In the genomic region with DNA sequence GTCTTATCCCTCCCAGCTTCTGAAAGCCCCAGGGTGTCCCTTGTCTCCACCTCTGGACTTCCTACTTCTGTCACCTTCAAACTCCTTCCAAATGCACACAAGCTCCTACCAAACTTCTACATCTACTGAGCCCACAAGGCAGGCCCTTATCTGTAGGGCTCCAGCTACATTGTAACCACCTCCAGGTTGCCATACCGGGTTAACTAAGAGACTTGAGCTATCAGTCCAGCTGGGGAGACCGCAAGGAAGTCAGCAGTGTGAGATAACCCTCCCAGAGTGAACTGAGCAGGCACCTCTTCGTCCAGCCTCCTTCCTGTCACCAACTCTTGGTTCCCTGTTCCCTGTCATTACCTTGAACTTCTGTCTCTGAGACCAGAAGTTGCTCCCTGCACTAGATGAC, we compare ENCODE assay signal across 11 mouse cellular contexts. TPM values are rescaled to one million over a fixed set of nuclear protein-coding genes. Genes with fewer than 3 reads are reported as not detected.
DNase-seq lines count a peak whose midpoint lies in the region; ATAC-seq and TF ChIP-seq lines count a peak whose summit lies in the region.
"Had no signal": no experiment of that assay in that cellular context is flagged by ENCODE, and none has a peak within 500 bp of the region (broad histone marks: within the 10 kb centered on the region; RNA-seq: fewer than 3 reads in every experiment).

No protein-coding gene starts in this region.

- TF ChIP-seq CTCF in liver, embryonic 14.5 days (IDR thresholded peaks at IDR 0.05; ENCODE audit: low read depth): no peak
- TF ChIP-seq CTCF in kidney, adult 2 months (conservative IDR thresholded peaks at IDR 0.05; ENCODE audit: insufficient read depth, insufficient read length, low read depth, low read length): no peak

- no peak for ATAC-seq in heart, embryonic 13.5 days (ENCODE audit: extremely low read depth, insufficient number of reproducible peaks, low FRiP score, low TSS enrichment)
- ATAC-seq in liver, embryonic 14.5 days (ENCODE audit: insufficient read depth): peak; percentile 65
- ATAC-seq: activated CD4-positive, CD25-positive, alpha-beta regulatory T cell, adult 4 months had no signal

- DNase-seq in heart, adult 11 months: no peak
- DNase-seq in testis, postnatal 14 days (ENCODE audit: low spot score): peak; percentile 76
- no peak for DNase-seq in testis, postnatal 10 days (ENCODE audit: low spot score)
- peak; percentile 88 to 89 (median 89) for DNase-seq in liver, embryonic 14.5 days (ENCODE audit: low read depth in 3 of 3, low spot score in 3 of 3)
- no peak for DNase-seq in embryo, embryonic 10 days (ENCODE audit: low spot score)
- no peak for DNase-seq in kidney, adult 2 months
- DNase-seq in frontal cortex, adult 2 months (ENCODE audit: extremely low spot score in 1 of 2, low spot score in 1 of 2): no peak
- DNase-seq: kidney, adult 8-10 months had no signal

- WGBS in heart, embryonic 13.5 days: 16% methylated on average over 3 of the region's 3 CpGs
- 4% methylated on average over 3 of the region's 3 CpGs for WGBS in liver, embryonic 14.5 days (ENCODE audit: insufficient replicate concordance)
- 62% methylated on average over 3 of the region's 3 CpGs for WGBS in kidney, adult 2 months

- H3K4me1 ChIP-seq in heart, embryonic 13.5 days: peaks cover 66% of the 10 kb centered on the region
- H3K4me1 ChIP-seq in liver, embryonic 14.5 days (replicated peaks; ENCODE audit: control insufficient read depth in 2 of 2, insufficient read depth in 2 of 2, low read length in 1 of 2): peaks cover 44 to 62% of the 10 kb centered on the region in 2 experiments
- H3K4me1 ChIP-seq in kidney, adult 2 months (ENCODE audit: control insufficient read depth, insufficient read depth, low read length): peaks cover 33% of the 10 kb centered on the region

- peak overlapping the region; percentile 57 for H3K4me3 ChIP-seq in heart, embryonic 13.5 days
- peak overlapping the region; percentile 59 to 85 for H3K4me3 ChIP-seq in liver, embryonic 14.5 days (ENCODE audit: insufficient read depth in 1 of 2, low read depth in 2 of 2, low read length in 2 of 2)
- H3K4me3 ChIP-seq in kidney, adult 2 months (ENCODE audit: insufficient read depth, low read depth, low read length): no peak overlapping the region
- H3K4me3 ChIP-seq: neural tube, embryonic 12.5 days had no signal

- peak overlapping the region; percentile 91 for H3K4me2 ChIP-seq in heart, embryonic 13.5 days
- peak overlapping the region; percentile 96 for H3K4me2 ChIP-seq in liver, embryonic 14.5 days (ENCODE audit: low read depth)

- TF ChIP-seq EP300 in liver, embryonic 14.5 days (IDR thresholded peaks at IDR 0.05; ENCODE audit: low read depth): peak; percentile 95

- peaks cover 14% of the 10 kb centered on the region for H3K27me3 ChIP-seq in heart, embryonic 13.5 days (replicated peaks)
- no peaks in the 10 kb centered on the region for H3K27me3 ChIP-seq in liver, embryonic 14.5 days (ENCODE audit: control insufficient read depth, insufficient read depth, low read length)
- no peaks in the 10 kb centered on the region for H3K27me3 ChIP-seq in kidney, adult 2 months (replicated peaks; ENCODE audit: control insufficient read depth, insufficient read depth, low read length)

- H3K27ac ChIP-seq in heart, embryonic 13.5 days (replicated peaks): peak overlapping the region; percentile 32
- peak overlapping the region; percentile 98 for H3K27ac ChIP-seq in liver, embryonic 14.5 days
- H3K27ac ChIP-seq in kidney, adult 2 months (ENCODE audit: insufficient read depth, low read depth, low read length): no peak overlapping the region
- H3K27ac ChIP-seq: neural tube, embryonic 12.5 days had no signal

- no peaks in the 10 kb centered on the region for H3K36me3 ChIP-seq in heart, embryonic 13.5 days
- no peaks in the 10 kb centered on the region; the same call in 1 of the 2 replicates for H3K36me3 ChIP-seq in liver, embryonic 14.5 days (replicated peaks; ENCODE audit: control insufficient read depth, insufficient read depth, low read depth)
- no peaks in the 10 kb centered on the region for H3K36me3 ChIP-seq in kidney, adult 2 months (ENCODE audit: control insufficient read depth, insufficient read depth, low read length)
- H3K36me3 ChIP-seq: neural tube, embryonic 12.5 days had no signal

- no peaks in the 10 kb centered on the region for H3K9me3 ChIP-seq in heart, embryonic 13.5 days
- no peaks in the 10 kb centered on the region for H3K9me3 ChIP-seq in liver, embryonic 14.5 days (ENCODE audit: control insufficient read depth, low read length)
- H3K9me3 ChIP-seq: neural tube, embryonic 12.5 days had no signal

- peak overlapping the region; percentile 33; the same call in 1 of the 2 replicates for H3K9ac ChIP-seq in heart, embryonic 13.5 days
- peak overlapping the region; percentile 84 for H3K9ac ChIP-seq in liver, embryonic 14.5 days (replicated peaks)
- H3K9ac ChIP-seq: neural tube, embryonic 12.5 days had no signal

- no peak for TF ChIP-seq POLR2A in kidney, adult 2 months (IDR thresholded peaks at IDR 0.05; ENCODE audit: low read depth, low read length)

RNA-seq across cellular contexts. Expression of a gene that starts 2.1 kb away (rescaled TPM):
- polyA plus RNA-seq in heart, embryonic 13.5 days (2015; fragmentation: Nextera tagmentation; extraction: Ambion mirVana): 1.7 TPM in 2 replicates
- polyA plus RNA-seq in liver, embryonic 14.5 days (2012; rRNA removed): 8.3 and 8.4 TPM in 2 replicates
- 10.3 and 14.4 TPM in 2 replicates for polyA plus RNA-seq in liver, embryonic 14.5 days (2014; fragmentation: Nextera tagmentation; extraction: Ambion mirVana)
- 3.3 and 3.4 TPM in 2 replicates for polyA plus RNA-seq in kidney, adult 2 months (2012; rRNA removed)
- 1.9 and 2.5 TPM in 2 replicates for polyA plus RNA-seq in frontal cortex, adult 2 months (2012; rRNA removed)
- polyA plus RNA-seq: activated CD4-positive, CD25-positive, alpha-beta regulatory T cell, adult 4 months had no signal

RNA-seq across cellular contexts. Expression of a gene that starts 41.5 kb away (rescaled TPM):
- 15.6 and 19.1 TPM in 2 replicates for polyA plus RNA-seq in heart, embryonic 13.5 days (2015; fragmentation: Nextera tagmentation; extraction: Ambion mirVana)
- 12.1 and 14.5 TPM in 2 replicates for polyA plus RNA-seq in liver, embryonic 14.5 days (2012; rRNA removed)
- 13.5 and 17.5 TPM in 2 replicates for polyA plus RNA-seq in liver, embryonic 14.5 days (2014; fragmentation: Nextera tagmentation; extraction: Ambion mirVana)
- 40.1 and 42.2 TPM in 2 replicates for polyA plus RNA-seq in kidney, adult 2 months (2012; rRNA removed)
- polyA plus RNA-seq in frontal cortex, adult 2 months (2012; rRNA removed): 70.4 and 73.5 TPM in 2 replicates

RNA-seq across cellular contexts. Expression of a gene that starts 57.3 kb away (rescaled TPM):
- polyA plus RNA-seq in heart, embryonic 13.5 days (2015; fragmentation: Nextera tagmentation; extraction: Ambion mirVana): 17.6 and 21.7 TPM in 2 replicates
- 21.6 and 23.0 TPM in 2 replicates for polyA plus RNA-seq in liver, embryonic 14.5 days (2012; rRNA removed)
- polyA plus RNA-seq in liver, embryonic 14.5 days (2014; fragmentation: Nextera tagmentation; extraction: Ambion mirVana): 20.7 and 22.7 TPM in 2 replicates
- 20.5 and 22.2 TPM in 2 replicates for polyA plus RNA-seq in kidney, adult 2 months (2012; rRNA removed)
- 6.9 and 7.3 TPM in 2 replicates for polyA plus RNA-seq in frontal cortex, adult 2 months (2012; rRNA removed)

Comparison
In these comparisons a context has a peak if more than half of its experiments do, and no peak if none do; other contexts are left out.
1. DNase-seq: peak in testis, postnatal 14 days (single experiment) and liver, embryonic 14.5 days (3 of 3); none in heart, adult 11 months (single experiment), testis, postnatal 10 days (single experiment), embryo, embryonic 10 days (single experiment), kidney, adult 2 months (single experiment) and frontal cortex, adult 2 months (0 of 2).